Mouse (Mus musculus): Measurements from ENCODE around the gene Il1rap. TPM values are rescaled to one million over a fixed set of nuclear protein-coding genes. Genes with fewer than 3 reads are reported as not detected.

Gene Il1rap
- total and polyA plus RNA-seq, 3 experiments, result 5.4 to 5.9 TPM; not detected in 1

DNA sequence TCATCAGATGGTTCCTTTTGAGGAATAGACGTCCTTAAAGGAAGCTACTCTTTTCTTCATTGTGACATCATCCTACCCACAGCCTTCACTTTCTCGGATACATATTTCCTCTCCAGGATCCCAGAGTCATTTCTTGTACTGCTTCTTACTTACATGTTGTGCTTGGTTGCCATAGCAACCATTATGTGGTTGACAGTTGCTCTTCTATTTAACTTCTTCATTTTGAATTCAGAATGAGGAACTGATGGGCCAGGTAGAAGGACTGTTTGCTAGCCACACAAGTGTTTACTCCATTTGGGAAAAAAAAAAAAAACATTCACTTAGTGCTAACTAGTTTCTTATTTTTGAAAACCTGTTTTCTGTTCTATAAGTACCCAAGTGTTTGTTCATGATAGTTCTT lies 108.3 kb downstream of the Il1rap start:
- Histone ChIP-seq H3K36me3 (ENCODE audit: control insufficient read depth in 1 of 2, insufficient read depth in 2 of 2, low read length in 2 of 2) (peaks cover 0 to 16% of the 10 kb centered on the region in 2 experiments; a peak in 2 of 4 replicates), H3K27ac (ENCODE audit: control insufficient read depth, low read depth, low read length) (no peak overlapping the region), H3K9ac (ENCODE audit: control insufficient read depth, low read depth, low read length, poor library complexity, severe bottlenecking) (no peak overlapping the region), H3K27me3 (ENCODE audit: control insufficient read depth in 1 of 2, insufficient read depth in 2 of 2, low read length in 2 of 2) (no peaks in the 10 kb centered on the region), H3K9me3 (replicated peaks; ENCODE audit: insufficient read depth, low read length) (no peaks in the 10 kb centered on the region), H3K79me2 (ENCODE audit: control insufficient read depth, insufficient read depth, low read length, poor library complexity) (no peaks in the 10 kb centered on the region), H3K4me1 (ENCODE audit: control insufficient read depth in 1 of 2, insufficient read depth in 2 of 2, low read length in 2 of 2) (peaks cover 0 to 7% of the 10 kb centered on the region in 2 experiments; a peak in 3 of 4 replicates), H3K4me3 (ENCODE audit: control insufficient read depth in 1 of 2, insufficient read depth in 1 of 2, low read depth in 2 of 2, low read length in 2 of 2) (no peak overlapping the region)
- DNase-seq (ENCODE audit: low read depth, low spot score), result peak; percentile 91
- TF ChIP-seq UBTF (IDR thresholded peaks at IDR 0.05; ENCODE audit: borderline replicate concordance, insufficient read depth, low read depth, low read length), result no peak
- no peak for TF ChIP-seq E2F4 (IDR thresholded peaks at IDR 0.05; ENCODE audit: borderline replicate concordance, low read depth, low read length)
- no peak for TF ChIP-seq MAZ (IDR thresholded peaks at IDR 0.05; ENCODE audit: low read depth, low read length)
- no peak for TF ChIP-seq USF2 (IDR thresholded peaks at IDR 0.05; ENCODE audit: borderline replicate concordance in 1 of 2, insufficient read depth in 1 of 2, low read depth in 1 of 2, low read length in 2 of 2)
- no peak for TF ChIP-seq MAX (IDR thresholded peaks at IDR 0.05; ENCODE audit: low read length)
- no peak for TF ChIP-seq BHLHE40 (IDR thresholded peaks at IDR 0.05; ENCODE audit: borderline replicate concordance, low read depth, low read length)
- TF ChIP-seq ETS1 (IDR thresholded peaks at IDR 0.05; ENCODE audit: low read depth, low read length), result peak; percentile 54; the same call in 1 of the 2 replicates
- TF ChIP-seq CHD2 (IDR thresholded peaks at IDR 0.05; ENCODE audit: low read length), result no peak
- TF ChIP-seq NRF1 (IDR thresholded peaks at IDR 0.05; ENCODE audit: insufficient read depth, low read depth, low read length, poor library complexity, severe bottlenecking), result no peak
- TF ChIP-seq EP300 (IDR thresholded peaks at IDR 0.05; ENCODE audit: low read depth in 1 of 2, low read length in 2 of 2), result peak; percentile 37 to 71
- no peak for TF ChIP-seq MEF2A (IDR thresholded peaks at IDR 0.05; ENCODE audit: extremely low read depth, insufficient replicate concordance, low read depth, low read length, poor library complexity, severe bottlenecking)
- no peak for TF ChIP-seq CHD1 (IDR thresholded peaks at IDR 0.05; ENCODE audit: low read depth, low read length)
- TF ChIP-seq ZNF384 (IDR thresholded peaks at IDR 0.05; ENCODE audit: low read depth, low read length), result peak; percentile 88
- TF ChIP-seq SIN3A (IDR thresholded peaks at IDR 0.05; ENCODE audit: low read length), result peak; percentile 73; the same call in 1 of the 2 replicates
- TF ChIP-seq ZKSCAN1 (IDR thresholded peaks at IDR 0.05; ENCODE audit: low read depth, low read length), result no peak

- Histone ChIP-seq H3K9me3 (replicated peaks; ENCODE audit: insufficient read depth, low read length) (no peaks in the 10 kb centered on the region), H3K79me2 (ENCODE audit: control insufficient read depth, insufficient read depth, low read length, poor library complexity) (no peaks in the 10 kb centered on the region), H3K27me3 (ENCODE audit: control insufficient read depth in 1 of 2, insufficient read depth in 2 of 2, low read length in 2 of 2) (no peaks in the 10 kb centered on the region), H3K36me3 (ENCODE audit: control insufficient read depth in 1 of 2, insufficient read depth in 2 of 2, low read length in 2 of 2) (peaks cover 0 to 16% of the 10 kb centered on the region in 2 experiments; a peak in 2 of 4 replicates), H3K4me3 (ENCODE audit: control insufficient read depth in 1 of 2, insufficient read depth in 1 of 2, low read depth in 2 of 2, low read length in 2 of 2) (peak overlapping the region; percentile 24 to 30; a peak in 3 of 4 replicates), H3K9ac (ENCODE audit: control insufficient read depth, low read depth, low read length, poor library complexity, severe bottlenecking) (peak overlapping the region; percentile 30), H3K4me1 (ENCODE audit: control insufficient read depth in 1 of 2, insufficient read depth in 2 of 2, low read length in 2 of 2) (peaks cover 0 to 7% of the 10 kb centered on the region in 2 experiments; a peak in 3 of 4 replicates), H3K27ac (ENCODE audit: control insufficient read depth, low read depth, low read length) (peak overlapping the region; percentile 68)
- peak; percentile 90 for DNase-seq (ENCODE audit: low read depth, low spot score)
- TF ChIP-seq USF2 (IDR thresholded peaks at IDR 0.05; ENCODE audit: borderline replicate concordance in 1 of 2, insufficient read depth in 1 of 2, low read depth in 1 of 2, low read length in 2 of 2), result no peak
- TF ChIP-seq POLR2AphosphoS5 (IDR thresholded peaks at IDR 0.05; ENCODE audit: borderline replicate concordance, low read depth, low read length), result no peak
- peak; percentile 33; the same call in 1 of the 2 replicates for TF ChIP-seq MYC (IDR thresholded peaks at IDR 0.05; ENCODE audit: low read depth, low read length)
- TF ChIP-seq ZKSCAN1 (IDR thresholded peaks at IDR 0.05; ENCODE audit: low read depth, low read length), result no peak
- TF ChIP-seq NRF1 (IDR thresholded peaks at IDR 0.05; ENCODE audit: insufficient read depth, low read depth, low read length, poor library complexity, severe bottlenecking), result no peak
- no peak for TF ChIP-seq POLR2AphosphoS2 (IDR thresholded peaks at IDR 0.05; ENCODE audit: low read length)
- TF ChIP-seq ZC3H11A (IDR thresholded peaks at IDR 0.05; ENCODE audit: low read depth, low read length), result no peak
- TF ChIP-seq GABPA (IDR thresholded peaks at IDR 0.05; ENCODE audit: low read depth, low read length), result no peak
- no peak for TF ChIP-seq E2F4 (IDR thresholded peaks at IDR 0.05; ENCODE audit: borderline replicate concordance, low read depth, low read length)
- peak; percentile 44; the same call in 1 of the 2 replicates for TF ChIP-seq ZNF384 (IDR thresholded peaks at IDR 0.05; ENCODE audit: low read depth, low read length)
- no peak for TF ChIP-seq CHD2 (IDR thresholded peaks at IDR 0.05; ENCODE audit: low read length)
- no peak for TF ChIP-seq MEF2A (IDR thresholded peaks at IDR 0.05; ENCODE audit: extremely low read depth, insufficient replicate concordance, low read depth, low read length, poor library complexity, severe bottlenecking)
- TF ChIP-seq KAT2A (conservative IDR thresholded peaks at IDR 0.05; ENCODE audit: low read depth, low read length), result no peak
- peak; percentile 71 for TF ChIP-seq BHLHE40 (IDR thresholded peaks at IDR 0.05; ENCODE audit: borderline replicate concordance, low read depth, low read length)
- TF ChIP-seq NELFE (IDR thresholded peaks at IDR 0.05; ENCODE audit: low read depth, low read length), result no peak
- no peak for TF ChIP-seq MYB (IDR thresholded peaks at IDR 0.05; ENCODE audit: low read depth, low read length)
- no peak for TF ChIP-seq POLR2A (IDR thresholded peaks at IDR 0.05; ENCODE audit: control insufficient read depth in 1 of 2, insufficient read depth in 1 of 2, low read depth in 1 of 2, low read length in 2 of 2, poor library complexity in 1 of 2)
- TF ChIP-seq MXI1 (IDR thresholded peaks at IDR 0.05; ENCODE audit: low read depth, low read length), result peak; percentile 49; the same call in 1 of the 2 replicates
- TF ChIP-seq GATA1 (IDR thresholded peaks at IDR 0.05; ENCODE audit: low read depth, low read length), result peak; percentile 92
- TF ChIP-seq RCOR1 (IDR thresholded peaks at IDR 0.05; ENCODE audit: low read depth, low read length), result peak; percentile 85
- TF ChIP-seq JUND (IDR thresholded peaks at IDR 0.05; ENCODE audit: low read depth, low read length), result no peak
- no peak for TF ChIP-seq CHD1 (IDR thresholded peaks at IDR 0.05; ENCODE audit: low read depth, low read length)
Observed at GRCm38 (mm10) chr16:26691294-26691693, 109.8 kb downstream of the Il1rap start.

All from MEL (cell line).